Mouse (Mus musculus) left cerebral cortex, adult 8-10 months (tissue): ENCODE measurements at regions not wholly inside any gene's neighbourhood (a gene's known extent, or its start where the extent isn't known, plus 50 kb on each side); places are given as distances from the start of the nearest gene placed in this dataset.

Experiments
- DNase-seq, 2 experiments: peaks; one replicate each; pipeline ENCODE4 v3.0.0; 2022; ENCODE audit warnings: low spot score in 2 of 2

DNA sequence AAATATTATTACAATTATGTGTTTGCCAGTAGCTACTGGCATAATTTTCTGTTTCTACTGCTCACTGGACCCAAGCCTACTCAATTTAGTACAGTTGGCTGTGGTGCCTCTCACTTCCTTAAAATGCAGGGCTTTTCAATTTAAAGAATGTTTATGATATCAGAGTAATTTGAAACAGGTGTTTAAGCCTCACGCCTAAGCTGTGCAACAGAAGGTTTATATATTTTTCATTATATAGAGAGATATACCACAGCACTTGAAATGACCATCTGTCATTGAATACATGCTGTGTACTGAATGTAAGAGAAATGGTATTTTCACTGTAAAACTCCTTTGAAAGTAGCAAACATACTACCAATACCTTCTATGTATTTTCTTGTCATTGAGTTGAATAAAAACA lies 376.8 kb downstream of the Otol1 start:
- DNase-seq, result no peak

DNA sequence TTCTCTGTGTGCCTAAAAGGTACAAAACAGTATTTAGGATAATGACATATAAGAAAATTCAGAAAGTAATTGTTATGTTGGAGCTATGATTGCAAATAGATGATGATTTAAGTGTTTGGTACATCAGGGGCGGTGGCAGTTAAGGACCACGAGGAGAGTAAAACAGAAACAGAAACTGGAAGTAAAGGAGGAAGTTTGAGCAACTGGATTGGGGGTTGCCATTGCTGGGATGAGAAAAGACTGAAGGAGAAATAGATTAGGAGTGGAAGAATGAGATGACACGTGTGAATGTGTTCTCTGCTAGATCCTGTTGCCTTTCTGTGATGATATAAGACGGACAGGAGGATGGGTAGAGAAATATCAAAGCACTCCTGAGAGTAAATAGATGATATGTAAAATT lies 378.5 kb downstream of the Otol1 start:
- no peak for DNase-seq

DNA sequence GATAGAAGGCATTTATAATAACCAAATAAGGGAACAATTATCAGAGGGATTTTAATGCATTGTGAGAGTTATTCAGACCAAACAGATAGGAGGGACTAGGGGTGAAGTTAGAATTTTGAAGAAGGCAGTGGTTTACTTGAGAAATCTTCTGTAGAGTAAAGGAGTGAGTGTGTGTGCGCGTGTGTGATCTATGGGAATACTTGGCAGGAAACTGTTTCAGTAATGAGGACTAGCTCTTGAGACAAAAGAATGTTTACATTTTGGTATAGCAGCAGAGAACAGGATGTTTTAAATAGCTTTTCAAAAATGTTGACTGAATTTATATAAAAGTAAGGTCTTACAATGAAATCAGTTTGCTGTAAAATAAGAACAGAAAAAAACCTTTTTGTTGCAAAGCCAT lies 393.8 kb downstream of the Otol1 start:
- no peak for DNase-seq

DNA sequence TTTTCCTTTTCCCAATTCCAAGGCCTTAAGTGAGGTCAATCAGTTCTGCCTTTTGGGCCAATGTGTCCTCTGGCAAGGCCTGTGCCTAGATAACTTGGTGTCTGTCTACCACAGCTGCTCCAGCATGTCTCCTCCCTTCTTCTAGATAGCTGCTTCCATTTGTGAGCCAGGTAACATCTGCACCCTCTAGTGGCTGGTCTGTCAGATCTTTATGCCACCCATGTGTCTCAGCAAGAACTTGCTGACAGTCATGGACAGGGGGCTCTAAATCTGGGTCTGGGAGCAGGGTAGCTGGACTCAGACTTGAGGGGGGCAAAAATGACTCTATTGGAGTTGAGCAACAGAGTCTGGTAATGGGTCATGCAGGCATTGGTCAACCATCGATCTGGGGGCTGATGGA lies 399.2 kb downstream of the Otol1 start:
- DNase-seq, result no peak

DNA sequence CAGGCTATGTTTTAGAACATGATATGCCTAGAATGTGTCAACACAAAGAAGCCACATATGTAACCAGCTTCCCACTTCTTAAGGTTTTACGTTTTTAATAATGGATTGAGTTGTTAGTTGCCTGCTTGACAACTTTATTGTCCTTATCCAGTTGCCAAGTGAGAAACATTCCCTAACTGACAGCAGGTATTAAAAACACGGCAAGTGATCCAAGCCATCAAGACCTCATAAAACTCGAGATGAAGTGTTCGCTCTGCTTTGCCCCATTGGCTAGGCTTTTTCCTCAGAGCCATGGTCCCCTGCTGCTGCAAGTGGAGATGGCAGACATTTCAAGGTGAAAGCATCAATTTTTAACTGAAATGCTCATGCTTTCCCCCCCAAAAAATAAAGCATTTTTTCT lies 410.9 kb downstream of the Otol1 start:
- no peak for DNase-seq

DNA sequence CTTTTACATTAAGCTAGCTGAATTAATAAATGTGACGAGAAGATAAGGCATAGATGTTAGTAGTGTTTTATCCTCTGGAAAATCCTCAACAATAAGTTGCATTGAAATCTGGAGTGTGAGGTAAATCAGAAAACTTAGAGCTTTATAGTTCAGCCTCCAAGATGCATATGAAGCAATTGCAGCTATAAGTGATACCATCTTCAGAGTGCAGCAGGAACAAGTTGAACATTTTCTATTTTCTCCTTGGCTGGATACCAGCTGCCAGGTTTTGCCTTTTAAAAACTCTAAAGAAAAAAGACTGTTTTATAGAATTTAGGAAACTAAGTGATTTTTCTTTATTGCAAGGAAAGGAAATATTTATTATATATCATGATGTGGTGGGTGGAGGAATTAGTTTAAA lies 414.6 kb downstream of the Otol1 start:
- no peak for DNase-seq

DNA sequence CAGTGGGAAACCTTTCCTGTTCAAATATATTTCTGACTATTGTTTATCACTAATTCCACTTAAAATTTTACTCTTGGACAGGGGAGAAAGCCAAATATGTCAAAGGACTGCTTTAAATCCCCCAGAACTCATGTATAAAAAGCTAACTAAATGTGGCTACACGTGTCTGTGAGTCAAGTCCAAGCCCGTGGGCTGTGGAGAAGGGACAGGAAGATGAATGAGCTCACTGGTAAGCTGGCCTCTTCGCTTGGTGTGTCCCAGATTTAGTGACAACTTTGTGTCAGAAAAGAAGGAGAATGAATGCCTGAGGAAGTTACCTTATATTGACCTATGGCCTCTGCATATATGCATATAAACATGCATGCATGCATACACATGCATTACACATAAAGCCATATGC lies 415.3 kb downstream of the Otol1 start:
- peak in 1 of 2 experiments; percentile 8 for DNase-seq

DNA sequence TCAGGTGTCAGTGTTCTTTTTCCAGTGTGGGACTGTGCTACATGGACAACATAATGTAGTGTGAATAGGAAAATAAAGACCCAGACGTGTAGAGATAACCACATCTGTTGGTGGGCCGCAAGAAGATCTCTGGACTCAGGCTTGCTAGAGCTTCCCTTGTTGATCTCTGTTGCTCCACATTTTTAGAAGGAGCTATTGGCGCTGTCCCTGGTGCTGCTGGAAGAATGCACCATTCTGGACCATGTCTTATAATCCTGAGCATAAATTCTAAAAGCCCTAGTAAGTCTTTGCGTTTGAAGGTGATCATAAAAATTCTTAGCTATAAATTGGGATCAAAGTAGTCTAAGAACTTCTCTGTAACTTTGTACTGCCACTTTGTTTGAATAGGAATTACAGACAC lies 429.3 kb downstream of the Otol1 start:
- no peak for DNase-seq

DNA sequence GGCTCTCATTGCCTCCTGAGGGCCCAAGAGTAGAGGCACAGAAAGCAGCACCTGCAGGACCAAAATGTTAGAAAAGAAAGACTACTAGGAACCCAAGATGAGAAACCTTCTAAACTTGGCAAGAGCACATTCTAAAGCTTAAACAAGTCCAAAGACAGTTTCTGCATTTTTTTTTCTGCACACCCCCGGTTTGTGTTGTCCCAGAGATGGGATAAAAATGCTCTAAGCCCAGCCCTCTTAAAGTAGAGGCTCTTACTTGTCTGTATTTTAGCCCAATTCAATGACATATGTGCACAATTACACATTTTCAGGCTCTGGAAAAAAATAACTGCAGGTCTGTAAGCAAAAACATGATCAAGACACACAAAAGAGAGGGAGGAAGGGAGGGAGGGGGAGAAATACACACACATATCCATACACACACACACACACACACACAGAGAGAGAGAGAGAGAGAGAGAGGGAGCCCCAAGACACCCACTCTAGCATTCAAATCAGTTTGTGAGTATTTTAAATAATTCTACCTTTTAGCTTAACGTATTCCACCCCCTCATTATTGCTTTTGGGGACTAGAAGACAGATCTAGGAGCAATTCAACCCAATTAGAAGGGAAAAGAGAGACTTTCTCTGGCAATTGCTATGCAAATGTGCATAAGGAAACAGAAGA lies 449.9 kb downstream of the Otol1 start:
- DNase-seq, result no peak

DNA sequence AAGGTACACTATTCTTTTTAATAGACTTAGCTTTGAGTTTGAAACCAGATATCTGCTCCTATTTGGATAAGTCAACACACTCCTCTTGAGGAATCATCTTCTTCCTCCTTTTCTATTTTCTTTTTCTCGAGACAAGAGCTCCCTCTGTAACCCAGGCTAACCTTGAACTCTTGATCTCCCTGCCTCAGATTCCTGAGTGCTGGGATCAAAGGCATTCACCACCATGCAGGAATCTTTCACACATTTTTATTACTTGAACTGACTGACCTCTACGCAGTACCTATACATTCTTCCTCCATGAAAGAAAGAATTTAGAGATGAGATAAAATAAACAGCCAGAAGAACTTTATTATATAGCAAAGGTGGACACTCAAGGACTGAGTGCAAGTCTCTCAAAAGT lies 453.4 kb downstream of the Otol1 start:
- no peak for DNase-seq

DNA sequence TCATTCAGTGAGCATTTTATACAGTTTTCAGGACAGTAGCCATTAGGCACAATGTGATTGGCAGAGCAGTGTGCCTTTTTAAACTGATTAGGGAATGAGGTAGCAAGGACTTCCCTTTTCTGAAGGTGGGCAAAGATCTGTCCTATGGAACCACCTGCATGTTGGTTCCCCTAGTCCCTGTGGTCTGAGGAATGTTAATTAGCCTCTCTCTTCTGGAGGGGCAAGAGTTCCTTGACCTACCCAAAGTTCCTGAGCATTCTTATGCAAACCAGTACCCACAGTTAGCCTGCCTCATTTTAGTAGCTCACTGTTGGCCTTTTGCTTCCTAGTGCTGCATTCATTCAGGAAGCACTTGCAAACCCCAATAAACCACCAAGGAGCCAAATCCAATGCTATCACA lies 455.8 kb downstream of the Otol1 start:
- DNase-seq, result no peak

DNA sequence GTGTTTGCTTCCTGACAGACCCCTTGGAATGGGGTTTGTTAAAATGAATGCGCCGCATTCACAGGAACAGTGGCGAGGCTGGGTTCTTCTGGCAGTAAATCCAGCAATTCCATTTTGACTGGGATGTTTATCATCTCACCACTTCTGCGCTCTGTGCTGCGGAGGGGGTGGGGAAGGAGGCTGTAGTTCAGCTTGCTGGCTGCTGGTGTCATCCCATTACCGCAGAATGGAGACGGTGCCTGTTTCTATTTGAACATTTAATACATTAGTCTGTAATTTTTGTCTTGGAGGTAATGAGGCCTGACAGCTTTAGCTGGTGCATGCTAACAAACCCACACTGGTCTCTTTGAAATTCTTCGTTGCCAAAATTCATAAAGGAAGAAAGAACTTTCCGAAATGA lies 475.1 kb downstream of the Otol1 start:
- peak; percentile 30 to 34 for DNase-seq

DNA sequence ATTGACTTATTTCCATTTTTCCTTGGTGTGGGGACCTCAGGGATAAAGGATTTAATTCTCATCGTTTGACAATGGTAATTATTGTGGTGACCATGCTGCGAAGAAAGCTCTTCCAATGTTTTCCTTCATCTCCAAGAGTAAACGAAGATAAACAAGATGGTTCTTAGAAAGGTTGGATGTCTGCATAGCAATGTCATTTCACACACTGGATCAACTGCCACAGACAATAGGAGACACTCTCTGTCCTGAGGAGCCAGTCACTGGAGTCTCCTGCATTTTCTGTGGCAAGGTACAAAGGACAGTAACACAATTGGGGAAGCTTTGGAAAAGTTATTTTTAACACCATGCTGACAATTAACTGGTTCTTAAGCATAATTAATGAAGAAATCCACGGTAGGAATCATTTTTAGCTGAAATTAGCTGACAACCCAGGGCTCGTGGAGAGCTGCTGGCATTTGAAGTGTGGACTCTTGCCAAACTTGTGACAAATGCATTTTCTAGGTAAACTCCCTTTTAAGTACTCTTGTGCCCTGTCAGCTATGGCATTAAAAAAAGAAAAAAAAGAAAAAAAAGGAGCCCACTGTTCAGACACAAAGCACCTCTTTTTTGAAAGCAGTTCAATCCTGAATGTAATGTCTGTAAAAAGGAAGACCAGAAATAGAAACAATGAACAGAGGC lies 475.8 kb downstream of the Otol1 start:
- DNase-seq, result no peak

DNA sequence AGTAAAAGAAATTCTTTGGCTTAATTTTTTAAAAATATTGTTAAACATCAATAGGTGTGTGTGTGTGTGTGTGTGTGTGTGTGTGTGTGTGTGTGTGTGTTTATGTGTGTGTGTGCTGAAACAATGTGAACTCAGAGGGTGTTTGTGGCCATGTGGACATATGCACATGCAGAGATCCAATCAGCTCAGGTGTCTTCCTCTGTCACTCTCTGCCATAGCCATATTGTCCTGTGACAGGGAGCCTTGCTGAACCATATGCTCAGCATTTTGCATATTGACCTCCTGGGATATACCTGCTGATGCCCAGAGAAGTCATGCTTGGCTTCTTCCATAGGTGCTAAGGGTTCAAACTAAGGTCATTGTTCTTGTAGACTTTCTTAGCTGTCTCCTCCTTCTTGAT lies 489.0 kb downstream of the Otol1 start:
- DNase-seq, result no peak

DNA sequence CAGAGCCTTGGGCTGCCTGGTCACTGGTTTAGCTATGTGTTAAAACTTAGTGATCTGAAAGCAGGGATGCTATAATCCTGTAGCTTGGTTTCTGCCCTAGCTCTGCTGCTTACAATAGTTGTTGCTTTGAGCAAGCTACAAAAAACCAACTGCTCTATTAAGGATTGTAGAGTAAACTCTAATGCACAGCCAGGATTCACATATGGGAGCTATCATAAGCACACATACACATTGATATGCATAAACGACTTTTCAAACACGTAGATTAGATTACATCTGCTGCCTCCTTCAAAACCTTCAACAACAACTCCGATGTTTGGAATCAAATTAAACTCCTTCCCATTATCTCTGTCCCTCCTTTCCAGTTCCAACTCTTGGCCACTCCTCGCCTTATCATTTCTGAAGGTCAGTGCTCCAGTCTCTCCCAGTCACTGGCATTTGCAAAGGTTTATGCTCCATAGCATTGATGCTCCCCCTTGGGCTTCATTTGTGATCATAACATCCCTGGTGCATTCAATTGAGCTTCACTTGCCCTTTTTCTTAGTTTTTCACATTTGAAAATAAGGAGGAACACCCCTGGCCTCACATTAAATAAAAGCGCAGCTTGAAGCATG lies 492.9 kb downstream of the Otol1 start:
- no peak for DNase-seq

DNA sequence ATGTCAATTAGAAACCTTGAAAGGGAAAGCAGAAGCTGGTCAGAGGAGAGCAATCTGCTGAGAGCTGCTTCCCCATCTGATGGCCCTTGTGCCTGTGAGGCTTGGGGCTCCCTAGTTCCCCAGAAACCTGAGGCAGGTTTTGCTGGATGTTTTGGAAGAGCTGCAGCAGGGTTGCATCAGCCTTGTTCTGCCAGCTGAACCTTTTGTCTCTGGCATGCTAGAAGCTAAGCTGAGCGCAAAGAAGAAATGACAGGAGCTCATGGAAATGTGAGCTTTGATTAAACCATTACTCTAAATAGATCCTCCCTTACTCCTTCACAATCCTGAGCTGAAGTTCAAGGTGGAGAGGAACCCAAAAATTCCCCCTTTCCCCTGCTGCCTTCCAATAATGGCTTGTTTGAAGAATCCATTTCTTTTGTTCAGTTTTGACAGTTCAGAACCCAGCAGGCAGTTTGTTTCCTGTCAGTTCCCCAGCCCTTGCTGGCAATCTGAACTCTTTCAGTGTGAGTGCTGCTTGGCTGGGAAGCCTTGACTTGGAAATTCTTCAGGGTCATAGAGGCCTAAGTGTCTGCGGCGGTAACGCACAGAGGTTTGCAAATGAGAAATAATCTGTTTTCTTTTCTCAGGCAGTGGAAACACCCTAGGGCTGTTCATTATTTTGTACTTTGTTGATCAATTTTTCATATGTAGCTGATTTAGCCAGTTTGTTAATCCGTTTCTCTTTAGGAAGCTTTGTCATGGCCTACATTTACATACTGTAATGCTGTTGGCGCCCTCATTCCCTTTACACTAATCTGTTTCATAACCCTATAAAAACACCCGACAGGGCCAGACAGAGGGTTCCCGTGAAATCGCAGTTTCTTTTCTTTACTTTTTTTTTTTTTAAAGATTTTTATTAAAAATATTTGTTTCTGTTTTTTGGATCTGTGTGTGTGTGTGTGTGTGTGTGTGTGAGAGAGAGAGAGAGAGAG lies 493.9 kb downstream of the Otol1 start:
- peak in 1 of 2 experiments; percentile 4 for DNase-seq

DNA sequence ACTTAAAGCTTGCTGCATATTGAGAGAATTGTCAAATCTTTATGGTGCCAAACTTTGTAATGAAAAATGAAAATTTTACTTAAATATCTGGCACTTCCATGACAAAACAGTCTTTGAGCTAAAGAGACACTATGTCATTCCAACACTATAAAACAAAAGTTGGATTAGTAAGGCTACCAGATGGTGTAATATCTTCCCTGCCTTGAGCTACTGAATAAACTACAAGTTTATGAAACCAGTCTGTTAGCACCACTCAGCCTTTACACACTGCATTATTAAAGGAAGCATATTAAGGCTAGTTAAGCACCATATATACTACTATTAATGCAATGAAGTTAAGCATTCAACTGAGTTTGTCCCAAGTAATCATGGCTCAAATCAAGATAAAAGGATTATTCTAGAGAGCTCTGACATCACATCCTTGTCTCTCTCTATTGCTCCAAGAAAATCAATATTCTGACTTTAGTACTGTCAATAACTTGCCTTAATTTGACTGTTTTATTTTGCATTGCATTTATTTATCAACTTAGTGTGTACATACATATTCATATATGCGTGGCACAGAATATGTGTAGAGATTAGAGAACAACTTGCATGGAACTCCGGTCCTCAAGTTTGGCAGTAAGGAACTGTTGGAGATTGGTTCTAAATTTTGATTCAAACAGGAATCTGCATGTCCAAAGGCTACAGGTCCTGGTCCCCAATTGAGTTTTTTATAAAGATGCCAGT lies 526.3 kb downstream of the Otol1 start:
- no peak for DNase-seq

DNA sequence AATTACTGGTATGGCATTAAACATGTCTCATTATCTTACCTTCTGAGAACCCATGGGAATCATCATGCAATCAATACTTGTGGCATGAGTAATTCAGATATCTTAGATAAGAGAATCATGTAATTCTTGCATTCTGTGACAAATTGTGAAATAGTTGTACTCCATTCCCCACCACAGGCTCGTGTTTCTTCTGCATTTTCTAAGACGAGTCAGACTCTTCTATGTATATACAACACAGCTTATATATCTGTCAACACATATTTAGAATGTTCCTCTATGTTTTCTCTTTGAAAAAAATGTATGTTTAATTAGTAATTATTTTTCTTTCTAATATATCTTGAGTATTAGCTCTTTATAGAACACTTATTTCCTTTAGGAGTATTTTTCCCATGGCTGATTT lies 527.7 kb downstream of the Otol1 start:
- DNase-seq, result no peak

DNA sequence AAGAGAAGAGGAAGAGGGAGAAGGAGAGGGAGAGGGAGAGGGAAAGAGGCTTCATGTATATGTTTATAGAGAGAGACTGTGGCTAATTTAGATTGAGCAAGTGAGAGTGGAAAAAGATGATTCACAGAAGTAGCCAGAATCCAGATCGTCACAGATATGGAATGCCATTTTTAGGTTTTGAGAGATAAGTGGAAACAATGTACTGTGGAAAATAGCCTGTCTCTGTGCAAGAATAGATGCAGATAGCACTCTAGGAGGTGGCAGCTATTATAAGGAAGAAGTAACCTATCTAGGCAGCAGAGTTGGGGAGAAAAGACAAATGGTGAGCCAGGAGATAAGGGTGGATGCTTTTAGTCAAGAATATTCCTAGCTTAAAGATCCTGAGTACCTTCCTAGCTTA lies 536.5 kb downstream of the Otol1 start:
- peak in 1 of 2 experiments; percentile 45 for DNase-seq

DNA sequence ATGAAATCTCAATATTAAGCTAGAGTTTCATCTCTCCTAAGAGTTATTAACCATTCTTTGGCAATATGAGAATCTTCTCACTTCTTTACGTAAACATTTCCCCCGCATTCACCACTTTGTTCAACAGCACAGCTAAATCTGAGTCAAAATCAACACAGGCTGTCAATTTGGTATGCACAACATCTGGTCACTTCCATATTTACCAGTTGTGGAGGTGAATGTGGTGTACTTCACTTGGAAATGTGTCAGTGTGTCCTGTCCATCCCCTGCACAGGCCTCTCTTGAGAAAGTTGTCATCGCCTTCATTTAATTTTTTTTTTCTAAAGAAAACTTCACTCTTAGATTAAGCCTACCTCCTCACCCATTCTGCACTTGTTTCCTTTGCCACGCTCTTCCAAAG lies 550.4 kb downstream of the Otol1 start:
- DNase-seq, result no peak
